Mouse (Mus musculus) ES-E14 (cell line): ENCODE data around the gene Ppm1n.

ENCODE experiments used
- CHD2 ChIP-seq: IDR thresholded peaks from 2 replicates; pipeline ENCODE4 v1.6.1; 2014; ENCODE audit warnings: mild to moderate bottlenecking, low read depth, low read length, inconsistent platforms
- HCFC1 ChIP-seq: IDR thresholded peaks from 2 replicates; pipeline ENCODE4 v1.6.1; 2012; ENCODE audit warnings: low read length, inconsistent platforms, borderline replicate concordance; ENCODE audit not compliant: insufficient read depth
- MAFK ChIP-seq: IDR thresholded peaks from 2 replicates; pipeline ENCODE4 v1.6.1; 2014; ENCODE audit warnings: mild to moderate bottlenecking, low read depth, low read length, inconsistent platforms; ENCODE audit not compliant: insufficient read depth
- ZC3H11A ChIP-seq: IDR thresholded peaks from 2 replicates; pipeline ENCODE4 v1.6.1; 2012; ENCODE audit warnings: low read depth, mild to moderate bottlenecking, inconsistent platforms, low read length, borderline replicate concordance
- ZNF384 ChIP-seq: IDR thresholded peaks from 2 replicates; pipeline ENCODE4 v1.6.1; 2012; ENCODE audit warnings: low read depth, low read length, inconsistent platforms

DNA sequence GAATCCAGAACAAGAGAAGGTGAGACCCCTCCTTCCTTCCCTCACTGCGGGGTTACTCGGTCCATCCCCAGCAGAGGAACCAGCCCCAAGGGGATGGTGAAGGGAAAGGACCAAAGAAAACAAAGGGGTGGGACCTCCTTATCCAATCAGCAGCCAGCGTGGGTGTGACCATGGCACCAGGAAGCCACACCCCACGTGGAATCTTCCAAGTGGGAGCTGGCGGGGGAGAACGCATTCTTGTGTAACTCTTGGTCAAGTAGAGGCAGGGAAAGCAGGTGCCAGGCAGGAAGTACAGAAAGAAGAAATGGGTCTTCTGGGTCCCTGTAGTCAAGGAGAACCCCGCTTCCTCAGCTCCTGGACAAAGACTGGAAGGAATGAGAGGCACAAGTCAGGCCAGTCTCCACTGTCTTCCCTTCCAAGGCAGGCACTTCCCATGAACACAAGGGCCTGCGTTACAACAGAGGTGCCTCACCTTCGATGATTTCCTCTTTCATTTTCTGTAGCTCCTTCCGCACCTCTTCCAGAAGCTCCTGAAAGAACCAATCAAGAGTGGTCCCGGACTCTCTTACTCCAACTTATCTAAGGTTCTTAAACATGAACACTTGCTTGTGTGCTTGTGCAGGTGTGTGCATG lies 22.4 kb downstream of the Ppm1n start:
- TF ChIP-seq MAFK (no peak), ZC3H11A (no peak), CHD2 (0 out of 2 replicates have a peak, but pooled peaks have one; percentile 42), HCFC1 (0 out of 2 replicates have a peak, but pooled peaks have one; percentile 26), ZNF384 (no peak)
